Mouse (Mus musculus) limb, embryonic 14.5 days (tissue): ENCODE measurements at regions not wholly inside any gene's neighbourhood (a gene's known extent, or its start where the extent isn't known, plus 50 kb on each side); places are given as distances from the start of the nearest gene placed in this dataset.

Source experiments
- ATAC-seq: fragments of 200-750 bp; cut with Nextera tagmentation; 2 replicates; pipeline ENCODE4 v1.8.0; 2017; ENCODE audit warnings: low read depth, moderate number of reproducible peaks, moderate TSS enrichment; ENCODE audit not compliant: low FRiP score
- DNase-seq: peaks from one replicate; pipeline ENCODE4 v3.0.0-alpha.2; 2015; ENCODE audit warnings: low spot score
- H3K27ac ChIP-seq: fragments of 300-500 bp; sonication (generic); replicated peaks from 2 replicates; pipeline ENCODE4 v1.5.1; 2014; ENCODE audit warnings: low read depth, mild to moderate bottlenecking, low read length, moderate library complexity, mixed read lengths
- H3K27me3 ChIP-seq: fragments of 300-500 bp; sonication (generic); 2 replicates; pipeline ENCODE4 v1.6.1; 2014; ENCODE audit warnings: low read length, mixed read lengths; ENCODE audit not compliant: control insufficient read depth, insufficient read depth
- H3K36me3 ChIP-seq: fragments of 300-500 bp; sonication (generic); 2 replicates; pipeline ENCODE4 v1.6.1; 2014; ENCODE audit warnings: mild to moderate bottlenecking, low read length, moderate library complexity, mixed read lengths; ENCODE audit not compliant: control insufficient read depth, insufficient read depth
- H3K4me1 ChIP-seq: fragments of 300-500 bp; sonication (generic); 2 replicates; pipeline ENCODE4 v1.6.1; 2014; ENCODE audit warnings: antibody characterized with exemption, low read length, mixed read lengths; ENCODE audit not compliant: control insufficient read depth, insufficient read depth
- H3K4me2 ChIP-seq: fragments of 300-500 bp; sonication (generic); replicated peaks from 2 replicates; pipeline ENCODE4 v1.6.1; 2014; ENCODE audit warnings: low read depth, mild to moderate bottlenecking, low read length, moderate library complexity; ENCODE audit not compliant: severe bottlenecking
- H3K4me3 ChIP-seq: fragments of 300-500 bp; sonication (generic); replicated peaks from 2 replicates; pipeline ENCODE4 v1.5.1; 2014; ENCODE audit warnings: low read length
- H3K9ac ChIP-seq: fragments of 300-500 bp; sonication (generic); 2 replicates; pipeline ENCODE4 v1.6.1; 2014; ENCODE audit warnings: mild to moderate bottlenecking, low read depth, low read length, moderate library complexity; ENCODE audit not compliant: severe bottlenecking
- H3K9me3 ChIP-seq: fragments of 300-500 bp; sonication (generic); 2 replicates; pipeline ENCODE4 v1.6.1; 2016; ENCODE audit warnings: low read length; ENCODE audit not compliant: control insufficient read depth
- POLR2A ChIP-seq: fragments of 200-500 bp; IDR thresholded peaks from 2 replicates; pipeline ENCODE4 v1.8.0; 2012; ENCODE audit warnings: inconsistent platforms, mild to moderate bottlenecking, moderate library complexity, borderline replicate concordance; ENCODE audit not compliant: insufficient read depth, insufficient read length; ENCODE audit errors: extremely low read depth
- WGBS: fragments of 180-500 bp; shearing (Covaris S2); extraction: QIAGEN DNeasy Blood & Tissue Kit; methylation state at CpG from one replicate; pipeline ENCODE4 v1.1.7; 2014; 5-methylcytosine and 5-hydroxymethylcytosine counted together

DNA sequence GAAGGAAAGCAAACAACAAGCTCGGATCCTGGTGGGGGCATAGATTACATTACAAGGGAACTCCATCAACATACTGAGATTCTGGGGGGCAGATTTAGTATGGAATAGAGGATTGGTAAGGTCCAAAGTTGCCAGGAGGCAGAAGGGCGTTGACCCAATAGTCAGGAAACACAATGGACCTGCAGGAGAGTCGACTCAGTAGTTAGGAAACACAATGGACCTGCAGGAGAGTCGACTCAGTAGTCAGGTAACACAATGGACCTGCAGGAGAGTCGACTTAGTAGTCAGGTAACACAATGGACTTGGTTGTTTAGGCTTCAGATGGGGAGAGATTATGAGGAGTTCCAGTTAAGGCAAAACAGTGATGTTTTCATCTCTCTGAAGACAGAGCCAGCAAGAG, 81.1 kb upstream of the Trpc6 start:
- no peak for TF ChIP-seq POLR2A
- no peak for ATAC-seq

DNA sequence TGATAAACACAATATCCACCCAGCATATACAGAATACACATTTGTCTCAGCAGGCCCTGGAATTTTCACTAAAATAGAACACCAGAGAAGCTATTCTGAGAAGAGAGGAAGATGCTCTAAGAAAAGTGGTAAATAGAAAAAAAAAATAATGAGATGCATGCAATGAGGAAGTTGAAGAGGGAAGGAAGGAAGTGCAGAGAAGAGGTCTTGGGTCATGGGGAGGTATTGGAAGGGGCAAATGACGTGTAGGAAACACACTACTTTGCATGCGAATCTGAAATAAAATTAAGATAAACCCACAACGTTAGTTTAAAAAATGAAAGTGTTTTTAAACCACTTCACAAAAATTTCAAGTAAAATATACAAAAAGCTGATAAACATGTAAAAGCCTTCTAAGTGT, 57.4 kb upstream of the Trpc6 start:
- no peaks in the 10 kb centered on the region for H3K36me3 ChIP-seq

More for the DNA sequence above, 81.1 kb upstream of the Trpc6 start:
- WGBS = 61% methylated on average over 5 of the region's 5 CpGs
- Histone ChIP-seq H3K9me3 (no peaks in the 10 kb centered on the region), H3K4me2 (no peak overlapping the region), H3K27ac (no peak overlapping the region), H3K4me1 (no peaks in the 10 kb centered on the region), H3K4me3 (no peak overlapping the region), H3K9ac (no peak overlapping the region), H3K36me3 (no peaks in the 10 kb centered on the region), H3K27me3 (no peaks in the 10 kb centered on the region)
- DNase-seq = no peak

DNA sequence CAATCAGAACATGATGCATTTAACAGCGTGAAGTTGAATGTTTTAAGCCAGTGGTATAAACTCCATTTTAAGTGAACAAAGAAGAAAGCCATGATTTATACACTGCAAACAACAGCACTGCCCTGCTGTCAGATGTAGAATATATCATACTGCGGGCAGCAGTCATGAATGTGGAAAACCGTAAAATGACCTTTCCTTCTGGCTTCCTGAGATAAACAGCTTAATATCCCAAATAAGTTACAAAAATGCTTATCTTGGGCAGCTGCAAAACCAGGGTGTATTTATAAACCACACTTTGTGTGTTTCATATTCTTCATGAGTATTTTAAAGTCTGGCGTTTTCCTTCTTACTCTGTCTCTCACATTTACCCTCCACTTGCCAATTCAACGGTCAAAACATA, 56.1 kb upstream of the Trpc6 start:
- WGBS = 75% methylated on average over 5 of the region's 5 CpGs
- Histone ChIP-seq H3K36me3 (no peaks in the 10 kb centered on the region), H3K4me3 (no peak overlapping the region), H3K27me3 (no peaks in the 10 kb centered on the region), H3K9me3 (no peaks in the 10 kb centered on the region), H3K27ac (no peak overlapping the region), H3K9ac (no peak overlapping the region), H3K4me2 (no peak overlapping the region), H3K4me1 (no peaks in the 10 kb centered on the region)
- ATAC-seq (no peak), DNase-seq (peak; percentile 1)
- no peak for TF ChIP-seq POLR2A

More for the DNA sequence above, 57.4 kb upstream of the Trpc6 start:
- no peak overlapping the region for H3K4me2 ChIP-seq
- H3K9me3 ChIP-seq = no peaks in the 10 kb centered on the region
- no peak for ATAC-seq
- no peak overlapping the region for H3K27ac ChIP-seq
- H3K27me3 ChIP-seq = no peaks in the 10 kb centered on the region
- no peak for TF ChIP-seq POLR2A
- no peak for DNase-seq
- WGBS = 80% methylated on average over 3 of the region's 3 CpGs
- H3K4me3 ChIP-seq = no peak overlapping the region
- no peak overlapping the region for H3K9ac ChIP-seq
- H3K4me1 ChIP-seq = no peaks in the 10 kb centered on the region
